Mouse (Mus musculus) macrophage (primary cell): ENCODE data around the gene Mtrex. TPM values are rescaled to one million over a fixed set of nuclear protein-coding genes. Genes with fewer than 3 reads are reported as not detected.

ENCODE experiments used
- H3K27ac ChIP-seq: fragments of 350-480 bp; formaldehyde crosslinking; 2 replicates; pipeline ENCODE4 v1.9.0; 2021
- H3K36me3 ChIP-seq: fragments of 350-480 bp; formaldehyde crosslinking; 2 replicates; pipeline ENCODE4 v1.9.0; 2021; ENCODE audit errors: inconsistent target
- H3K4me3 ChIP-seq: fragments of 350-480 bp; formaldehyde crosslinking; 2 replicates; pipeline ENCODE4 v1.9.0; 2021; ENCODE audit errors: inconsistent target
- H3K79me2 ChIP-seq: fragments of 350-480 bp; formaldehyde crosslinking; 2 replicates; pipeline ENCODE4 v1.9.0; 2021; ENCODE audit errors: inconsistent target
- WGBS: methylation state at CpG from one replicate; pipeline ENCODE4 v1.1.7; 2026; ENCODE audit warnings: inconsistent platforms; ENCODE audit not compliant: missing documents; 5-methylcytosine and 5-hydroxymethylcytosine counted together
- polyA plus RNA-seq: library from polyadenylated mRNA; stranded (reverse); fragments of 250-400 nt; gene quantifications from 3 replicates; pipeline ENCODE4 v1.2.4, GENCODE M21; 2018; ENCODE audit warnings: inconsistent platforms
- total RNA-seq, 78 experiments: library from RNA; depleted of rRNA; stranded (reverse); fragments of 250-400 nt; gene quantifications; 1 replicate in 9 of 78; 2 replicates in 24 of 78; 3 replicates in 43 of 78; 4 replicates in 2 of 78; pipeline ENCODE4 v1.2.4; 2018; ENCODE audit warnings: inconsistent platforms in 56 of 78

Mtrex gene
- 100 to 1,000 TPM in 22 of 26 experiments, 10 to 100 TPM in 4; 87.6 to 234 (median 120) TPM for total RNA-seq (2018; cell fraction: chromatin; rRNA removed)
- 10 to 100 TPM; 23.9 to 37.4 (median 29.6) TPM for total RNA-seq (2018; cell fraction: cytosol; rRNA removed)
- 100 to 1,000 TPM in 2 of 26 experiments, 10 to 100 TPM in 24; 49.4 to 124 (median 65.1) TPM for total RNA-seq (2018; cell fraction: nucleus; rRNA removed)
- polyA plus RNA-seq, result 27.0 to 43.6 TPM (median 39.7 TPM) in 3 replicates

DNA sequence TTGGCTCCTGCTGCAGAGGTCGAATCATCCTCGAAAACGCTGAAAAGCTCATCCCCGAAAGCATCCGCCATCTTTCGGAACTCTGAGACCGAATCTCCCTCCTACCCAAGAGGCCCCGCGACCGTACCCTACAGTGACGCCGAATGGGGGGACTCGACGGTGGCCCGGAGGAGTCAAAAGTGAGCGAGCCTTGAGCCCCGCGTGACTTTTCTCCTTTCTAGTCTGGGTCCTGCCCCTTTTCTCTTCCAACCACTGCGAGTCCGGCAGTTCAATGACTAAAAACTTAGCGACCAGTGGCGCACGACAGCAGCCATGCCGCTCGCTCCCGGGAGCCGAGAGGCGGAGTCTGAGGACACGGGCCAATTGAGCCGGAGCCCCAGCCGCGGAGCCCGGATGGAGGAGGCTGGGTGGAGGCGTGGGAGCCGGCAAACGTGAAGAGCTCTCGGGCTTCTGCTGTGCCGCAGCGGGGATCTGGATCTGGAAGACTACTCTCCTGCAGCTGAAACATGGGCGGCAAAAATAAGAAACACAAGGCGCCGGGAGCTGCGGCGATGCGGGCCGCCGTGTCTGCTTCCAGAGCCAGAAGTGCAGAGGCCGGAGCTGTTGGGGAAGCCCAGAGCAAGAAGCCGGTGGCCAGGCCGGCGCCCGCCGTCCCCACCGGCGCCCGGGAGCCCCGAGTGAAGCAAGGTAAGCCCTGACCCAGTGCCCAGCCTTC is at the start of gene Mtrex, which contains the start of gene Dhx29:
Mtrex (minus strand) TSS at position 112 of the 715 bp plus-strand sequence.
Dhx29 (plus strand) TSS at position 168 of the 715 bp plus-strand sequence.
- WGBS, result under 1% methylated on average over 52 of the region's 57 CpGs
- Histone ChIP-seq H3K27ac (peak within 1 kb of the TSS; percentile 52), H3K79me2 (peaks cover 53% of the 10 kb centered on the region), H3K4me3 (peak within 1 kb of the TSS; percentile 98), H3K36me3 (peaks cover 4% of the 10 kb centered on the region; the same call in 1 of the 2 replicates)

DNA sequence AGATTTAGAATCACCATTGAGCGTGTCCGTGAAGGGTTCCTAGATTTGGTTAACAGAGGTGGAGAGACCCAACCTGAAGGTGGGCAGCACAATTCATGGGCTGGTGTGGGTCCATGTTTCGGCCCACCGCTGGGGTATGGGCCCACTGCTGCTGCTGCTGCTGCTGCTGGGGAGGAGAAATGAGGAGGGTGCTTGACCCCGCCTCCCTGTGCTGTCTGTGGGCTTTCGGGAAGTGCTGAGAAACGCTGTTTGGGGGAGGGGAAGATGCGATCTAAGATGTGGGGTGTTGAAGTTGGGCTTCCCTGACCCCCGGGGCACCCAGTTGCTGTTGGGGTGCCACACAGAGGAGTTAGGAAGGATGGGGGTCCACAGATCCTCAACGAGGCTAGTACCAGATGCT is 49.5 kb upstream of the Mtrex start:
- Histone ChIP-seq H3K4me3 (no peak overlapping the region), H3K36me3 (no peaks in the 10 kb centered on the region), H3K27ac (no peak overlapping the region), H3K79me2 (no peaks in the 10 kb centered on the region)
- 26% methylated on average over 10 of the region's 10 CpGs for WGBS

DNA sequence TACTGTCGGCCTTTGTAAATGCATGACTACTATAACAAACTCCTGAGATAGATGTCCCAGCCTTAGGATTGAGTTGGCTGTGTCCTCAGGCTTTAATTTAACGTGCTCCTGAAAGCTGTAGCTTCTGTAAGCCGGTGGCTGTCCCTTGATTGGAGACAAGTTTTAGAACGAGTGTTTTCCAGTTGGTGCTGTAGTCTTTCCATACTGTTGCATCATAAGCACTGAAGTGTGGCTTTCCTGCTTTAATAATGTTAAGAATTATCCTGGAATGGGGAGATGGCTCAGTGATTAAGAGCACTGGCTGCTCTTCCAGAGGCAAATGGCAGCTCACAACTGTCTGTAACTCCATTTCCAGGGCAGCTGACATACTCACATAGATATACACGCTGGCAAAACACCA is 40.1 kb upstream of the Mtrex start:
- no peak overlapping the region for H3K27ac ChIP-seq
- WGBS, result 92% methylated on average over 5 of the region's 5 CpGs
- H3K4me3 ChIP-seq, result no peak overlapping the region
- H3K36me3 ChIP-seq, result peaks cover 43% of the 10 kb centered on the region
- H3K79me2 ChIP-seq, result no peaks in the 10 kb centered on the region

DNA sequence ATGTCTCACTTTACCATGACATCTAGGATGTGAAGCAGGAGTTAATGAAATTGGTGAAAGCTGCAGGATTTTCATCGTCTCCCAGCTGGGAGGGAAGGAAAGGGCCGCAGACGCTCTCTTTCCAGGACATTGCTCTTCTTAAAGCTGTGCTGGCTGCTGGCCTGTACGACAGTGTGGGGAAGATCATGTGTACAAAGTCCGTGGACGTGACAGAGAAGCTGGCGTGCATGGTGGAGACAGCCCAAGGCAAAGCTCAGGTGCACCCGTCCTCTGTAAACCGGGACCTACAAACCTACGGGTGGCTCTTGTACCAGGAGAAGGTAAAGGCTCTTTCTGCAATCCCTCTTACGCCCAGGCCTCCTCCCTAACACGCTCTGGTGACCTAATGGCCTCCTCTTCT is 37.2 kb upstream of the Mtrex start:
- no peak overlapping the region for H3K4me3 ChIP-seq
- peaks cover 43% of the 10 kb centered on the region for H3K36me3 ChIP-seq
- H3K27ac ChIP-seq, result no peak overlapping the region
- 94% methylated on average over 12 of the region's 12 CpGs for WGBS
- H3K79me2 ChIP-seq, result no peaks in the 10 kb centered on the region

DNA sequence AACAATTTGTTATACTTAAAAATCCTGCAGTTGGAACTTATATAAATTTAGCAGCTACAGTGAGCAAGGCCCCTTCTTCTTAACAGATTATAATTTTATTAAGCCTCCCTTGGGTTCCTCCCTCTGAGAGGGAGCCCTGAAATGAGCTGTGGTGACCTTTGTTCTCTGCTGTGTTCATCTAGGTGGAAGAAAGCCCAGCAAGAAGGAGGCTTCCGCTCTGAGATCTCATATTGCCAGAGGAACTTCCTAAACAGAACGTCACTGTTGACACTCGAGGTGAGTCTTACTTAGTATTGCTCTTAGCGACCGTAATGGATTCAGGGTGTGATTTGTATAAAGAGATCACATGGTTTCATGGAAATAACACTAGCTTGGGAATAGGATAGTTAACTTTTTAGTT is 35.9 kb upstream of the Mtrex start:
- H3K4me3 ChIP-seq, result no peak overlapping the region
- no peaks in the 10 kb centered on the region for H3K79me2 ChIP-seq
- 94% methylated on average over 5 of the region's 5 CpGs for WGBS
- peaks cover 44% of the 10 kb centered on the region for H3K36me3 ChIP-seq
- H3K27ac ChIP-seq, result no peak overlapping the region

DNA sequence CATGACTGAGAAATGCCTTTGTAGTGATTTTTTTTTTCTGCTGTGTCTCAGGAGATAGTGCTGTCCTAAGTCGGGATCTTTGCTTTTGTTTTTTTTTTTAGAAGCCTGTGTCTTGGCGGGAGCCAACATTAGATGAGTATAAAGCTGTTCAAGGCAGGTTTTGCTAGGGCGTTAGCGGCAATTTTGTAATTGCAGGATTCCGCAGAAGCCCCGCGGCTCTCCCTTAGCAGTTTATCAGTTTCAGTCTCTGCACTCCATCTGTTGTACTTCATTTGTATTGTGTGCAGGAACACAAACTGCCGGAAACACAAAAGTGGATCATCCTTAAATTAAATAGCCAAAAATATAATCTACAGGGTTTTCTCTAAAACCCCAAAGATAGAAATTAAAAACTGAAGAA is 26.9 kb upstream of the Mtrex start:
- no peak overlapping the region for H3K27ac ChIP-seq
- H3K4me3 ChIP-seq, result no peak overlapping the region
- H3K79me2 ChIP-seq, result no peaks in the 10 kb centered on the region
- 95% methylated on average over 7 of the region's 8 CpGs for WGBS
- peaks cover 33% of the 10 kb centered on the region for H3K36me3 ChIP-seq

DNA sequence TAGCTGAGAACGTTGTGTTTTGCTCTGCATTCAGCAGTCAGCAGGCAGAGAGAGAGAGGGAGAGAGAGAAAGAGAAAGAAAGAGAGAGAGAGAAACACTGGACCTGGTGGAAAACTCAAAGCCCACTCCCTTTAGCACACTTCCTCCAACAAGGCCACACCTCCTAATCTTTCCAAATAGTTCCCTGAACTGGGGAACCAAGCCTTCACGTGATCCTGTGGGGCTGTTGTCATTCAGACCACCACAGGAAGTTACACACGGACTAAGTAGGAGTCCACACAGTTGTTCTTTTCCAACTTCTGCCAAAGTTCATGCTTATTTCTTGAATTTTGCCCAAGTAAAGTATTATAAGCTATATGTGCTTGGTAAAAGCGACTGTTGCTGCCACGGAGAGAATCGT is 18.7 kb upstream of the Mtrex start:
- Histone ChIP-seq H3K36me3 (peaks cover 33% of the 10 kb centered on the region; the same call in 1 of the 2 replicates), H3K4me3 (no peak overlapping the region), H3K79me2 (no peaks in the 10 kb centered on the region), H3K27ac (no peak overlapping the region)
- WGBS, result 59% methylated on average over 6 of the region's 6 CpGs

DNA sequence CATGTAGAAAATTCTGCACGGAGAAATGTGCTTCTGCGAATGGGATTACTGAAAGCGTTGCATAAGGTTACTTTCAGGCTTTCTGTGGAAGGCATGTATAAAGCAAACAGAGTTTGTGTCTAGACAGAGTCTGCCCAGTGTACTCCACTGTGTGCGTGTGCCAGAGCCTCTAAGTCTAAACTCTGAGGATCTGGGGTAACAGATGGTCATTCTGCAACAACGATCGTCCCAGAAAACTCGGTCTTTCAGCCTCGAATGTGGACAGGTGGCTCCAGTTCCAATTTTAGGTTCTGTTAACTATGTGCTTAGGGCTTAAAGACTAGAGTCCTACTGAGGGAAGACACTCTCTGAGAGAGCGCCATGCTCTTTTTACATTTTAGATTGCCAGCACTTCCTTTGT is 18.1 kb upstream of the Mtrex start:
- Histone ChIP-seq H3K4me3 (no peak overlapping the region), H3K27ac (no peak overlapping the region), H3K79me2 (no peaks in the 10 kb centered on the region), H3K36me3 (peaks cover 33% of the 10 kb centered on the region; the same call in 1 of the 2 replicates)
- 97% methylated on average over 9 of the region's 9 CpGs for WGBS

DNA sequence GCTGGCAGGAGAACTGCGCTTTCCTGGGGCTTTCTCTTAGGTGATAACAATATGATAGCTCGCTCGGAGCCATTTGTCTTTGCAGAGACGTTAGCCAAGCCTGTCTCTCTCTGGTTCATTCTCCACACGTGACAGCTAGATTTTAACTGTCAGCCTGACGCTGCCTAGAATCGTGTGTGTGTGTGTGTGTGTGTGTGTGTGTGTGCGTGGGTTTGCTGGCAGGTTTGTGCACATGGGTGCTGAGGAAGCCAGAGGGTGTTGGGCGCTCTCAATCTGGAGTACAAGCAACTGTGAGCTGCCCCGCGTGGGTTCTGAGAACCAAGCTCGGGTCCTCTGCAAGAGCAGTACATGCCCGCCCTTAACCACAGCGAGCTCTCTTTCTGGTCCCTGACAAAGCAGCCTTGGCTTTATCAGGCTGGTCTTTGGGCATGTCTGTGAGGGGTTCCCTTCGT is 14.7 kb upstream of the Mtrex start:
- Histone ChIP-seq H3K4me3 (no peak overlapping the region), H3K27ac (no peak overlapping the region)
- 94% methylated on average over 13 of the region's 15 CpGs for WGBS

DNA sequence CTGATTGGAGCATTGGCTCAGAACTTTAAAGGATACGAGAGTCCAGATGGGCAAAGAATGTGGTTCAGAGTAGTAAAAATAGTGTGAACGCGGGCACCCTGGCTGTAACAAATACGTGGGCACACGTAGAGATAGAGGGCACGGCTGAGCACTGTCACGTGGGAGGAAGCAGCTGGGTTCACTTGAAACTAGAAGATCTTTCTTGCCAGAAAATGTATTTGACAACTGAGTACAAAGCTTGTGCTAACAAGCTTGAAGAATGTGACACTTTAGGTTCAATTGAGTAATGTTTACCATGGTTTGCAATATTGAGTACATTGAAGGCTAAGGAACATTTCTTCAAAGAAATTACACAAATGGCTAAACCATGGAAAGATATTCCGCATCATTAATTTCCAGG is 10.9 kb upstream of the Mtrex start:
- WGBS, result 94% methylated on average over 8 of the region's 8 CpGs
- Histone ChIP-seq H3K27ac (no peak overlapping the region), H3K79me2 (no peaks in the 10 kb centered on the region), H3K36me3 (peaks cover 49% of the 10 kb centered on the region; the same call in 1 of the 2 replicates), H3K4me3 (no peak overlapping the region)

More for the DNA sequence above, 14.7 kb upstream of the Mtrex start:
- Histone ChIP-seq H3K36me3 (peaks cover 32% of the 10 kb centered on the region; the same call in 1 of the 2 replicates), H3K79me2 (no peaks in the 10 kb centered on the region)

DNA sequence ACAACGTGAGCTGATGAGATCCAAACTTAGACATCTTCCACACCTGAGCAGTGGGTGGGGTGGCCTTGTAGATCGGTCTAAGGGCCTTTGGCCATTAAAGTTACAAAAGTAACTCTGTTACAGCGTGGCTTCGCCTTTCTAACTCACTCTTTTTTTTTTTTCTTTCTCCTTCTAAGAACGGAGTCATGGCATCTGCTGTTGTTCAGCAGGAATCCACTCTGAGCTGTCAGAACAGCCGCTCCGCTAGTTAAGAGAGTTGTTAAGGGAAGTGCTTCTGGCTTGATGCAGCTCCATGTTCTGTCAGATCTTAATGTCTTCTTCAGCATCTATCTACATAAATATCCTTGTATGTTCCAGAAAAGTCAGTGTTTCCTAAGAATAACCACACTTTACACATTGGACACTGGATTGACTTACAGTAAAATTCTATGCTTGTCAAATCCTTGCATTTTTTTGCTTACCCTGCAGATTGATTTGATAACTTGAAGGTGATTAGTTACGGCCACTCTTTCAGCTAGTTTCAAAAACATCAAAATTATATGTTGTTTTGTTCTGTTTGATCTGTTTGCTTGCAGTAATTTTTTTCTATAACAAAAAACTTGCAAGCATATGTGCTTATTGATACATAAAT is 955 bp upstream of the Mtrex start:
- WGBS, result 9% methylated on average over 8 of the region's 8 CpGs
- peaks cover 46% of the 10 kb centered on the region for H3K79me2 ChIP-seq
- H3K36me3 ChIP-seq, result peaks cover 11% of the 10 kb centered on the region; the same call in 1 of the 2 replicates
- H3K4me3 ChIP-seq, result peak overlapping the region; percentile 98
- no peak overlapping the region for H3K27ac ChIP-seq

DNA sequence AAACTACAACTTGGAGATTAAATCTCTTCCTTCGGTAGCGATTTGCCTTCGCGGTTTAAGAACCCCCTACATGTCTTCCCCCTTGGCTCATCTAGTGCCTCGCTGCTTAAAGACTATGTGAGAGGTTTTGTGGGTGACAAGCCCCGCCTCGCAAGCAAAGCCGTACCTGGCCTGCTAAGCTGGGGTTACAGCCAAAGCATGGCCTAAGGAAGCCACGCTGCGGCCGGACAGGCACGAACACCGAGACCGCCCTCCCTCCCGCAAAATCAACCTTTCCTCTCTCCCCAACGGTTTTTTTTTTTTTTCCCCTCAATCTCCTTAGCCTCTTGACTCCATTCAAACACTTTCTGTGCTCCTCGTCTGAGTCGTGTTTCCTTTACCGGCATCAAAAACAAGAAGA is 402 bp downstream of the Mtrex start:
- Histone ChIP-seq H3K27ac (peak overlapping the region; percentile 52), H3K79me2 (peaks cover 60% of the 10 kb centered on the region), H3K4me3 (peak overlapping the region; percentile 98), H3K36me3 (peaks cover 4% of the 10 kb centered on the region; the same call in 1 of the 2 replicates)
- 1% methylated on average over 17 of the region's 19 CpGs for WGBS

DNA sequence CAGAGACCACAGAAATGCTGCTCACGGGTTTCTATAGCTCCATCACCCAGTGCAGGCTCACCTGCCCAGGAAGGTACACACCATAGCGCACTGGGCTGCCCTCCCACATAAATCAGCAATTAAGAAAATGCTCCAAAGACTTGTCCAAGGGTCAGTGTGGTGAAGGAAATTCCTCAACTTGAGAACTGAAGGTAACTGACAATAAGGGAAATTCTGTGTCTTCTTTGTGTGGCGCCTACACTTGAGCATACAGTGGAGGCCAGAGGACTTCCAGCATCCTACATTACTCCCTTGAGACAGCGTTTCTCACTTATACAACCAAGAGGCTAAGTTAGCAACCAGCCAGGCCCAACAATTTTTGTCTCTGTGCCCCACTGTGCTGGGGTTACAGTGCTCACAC is 1.2 kb downstream of the Mtrex start:
- WGBS, result 61% methylated on average over 4 of the region's 4 CpGs
- Histone ChIP-seq H3K27ac (no peak overlapping the region), H3K79me2 (peaks cover 68% of the 10 kb centered on the region), H3K36me3 (peaks cover under 1% of the 10 kb centered on the region; the same call in 1 of the 2 replicates), H3K4me3 (peak overlapping the region; percentile 98)

DNA sequence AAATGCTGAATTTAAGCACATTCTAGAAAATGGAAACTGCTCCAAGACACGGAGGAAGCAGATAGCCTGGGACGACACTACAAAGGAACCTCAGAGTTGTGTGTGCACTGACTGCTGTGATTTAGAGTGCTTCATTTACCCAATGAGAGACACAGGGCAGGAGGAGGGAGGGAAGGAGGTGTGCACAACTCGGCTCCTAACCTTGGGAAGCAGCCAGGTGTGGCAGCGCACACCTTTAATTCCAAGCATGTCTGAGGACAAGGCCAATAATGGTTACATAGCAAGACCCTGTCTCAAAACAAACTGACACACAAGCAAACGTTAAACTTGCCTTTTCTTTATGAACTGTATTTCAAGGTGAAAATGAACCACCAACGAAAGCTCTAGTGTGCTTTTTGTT is 1.9 kb downstream of the Mtrex start:
- WGBS, result 80% methylated on average over 6 of the region's 6 CpGs
- Histone ChIP-seq H3K27ac (no peak overlapping the region), H3K36me3 (peaks cover 5% of the 10 kb centered on the region; the same call in 1 of the 2 replicates), H3K4me3 (no peak overlapping the region), H3K79me2 (peaks cover 73% of the 10 kb centered on the region)

DNA sequence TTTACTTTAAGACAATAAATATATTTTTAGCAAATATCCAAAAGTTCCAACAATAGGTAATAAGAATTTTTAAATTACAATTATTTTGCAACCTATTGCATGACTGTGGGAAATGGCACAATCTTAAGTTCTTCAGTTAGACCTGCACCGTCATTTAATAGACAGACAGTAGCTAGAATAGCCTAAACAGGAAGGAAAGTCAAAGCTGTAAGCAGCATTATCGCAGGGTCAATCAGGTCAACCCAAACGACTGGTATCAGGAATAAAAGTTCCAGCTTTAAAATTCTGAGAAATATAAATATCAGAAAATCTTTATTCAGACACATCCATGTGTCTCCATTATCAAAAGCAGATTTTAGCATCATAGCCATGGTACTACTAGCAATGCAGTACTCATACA is 6.3 kb downstream of the Mtrex start:
- peaks cover 54% of the 10 kb centered on the region for H3K79me2 ChIP-seq
- peaks cover 39% of the 10 kb centered on the region for H3K36me3 ChIP-seq
- no peak overlapping the region for H3K27ac ChIP-seq
- no peak overlapping the region for H3K4me3 ChIP-seq
- 77% methylated on average over 3 of the region's 3 CpGs for WGBS
